Mouse (Mus musculus) heart, embryonic 11.5 days (tissue): ENCODE data around the gene Snx33. TPM values are rescaled to one million over a fixed set of nuclear protein-coding genes. Genes with fewer than 3 reads are reported as not detected.

Experiments used
- ATAC-seq: fragments of 200-750 bp; cut with Nextera tagmentation; replicated peaks from 2 replicates; pipeline ENCODE4 v1.8.0; 2017; ENCODE audit warnings: moderate library complexity; ENCODE audit not compliant: insufficient number of reproducible peaks, low FRiP score, low TSS enrichment
- H3K27ac ChIP-seq: fragments of 300-500 bp; sonication (generic); 2 replicates; pipeline ENCODE4 v1.5.1; 2014; ENCODE audit warnings: mild to moderate bottlenecking, low read depth, low read length
- H3K27me3 ChIP-seq: fragments of 300-500 bp; sonication (generic); 2 replicates; pipeline ENCODE4 v1.6.1; 2014; ENCODE audit warnings: mild to moderate bottlenecking, low read length, mixed read lengths; ENCODE audit not compliant: control insufficient read depth, insufficient read depth
- H3K36me3 ChIP-seq: fragments of 300-500 bp; sonication (generic); 2 replicates; pipeline ENCODE4 v1.6.1; 2014; ENCODE audit warnings: mild to moderate bottlenecking, low read length, moderate library complexity, mixed read lengths; ENCODE audit not compliant: control insufficient read depth, insufficient read depth
- H3K4me1 ChIP-seq: fragments of 300-500 bp; sonication (generic); 2 replicates; pipeline ENCODE4 v1.6.1; 2014; ENCODE audit warnings: low read length; ENCODE audit not compliant: control insufficient read depth, insufficient read depth
- H3K4me2 ChIP-seq: fragments of 300-500 bp; sonication (generic); 2 replicates; pipeline ENCODE4 v1.6.1; 2014; ENCODE audit warnings: mild to moderate bottlenecking, moderate library complexity
- H3K4me3 ChIP-seq: fragments of 300-500 bp; sonication (generic); 2 replicates; pipeline ENCODE4 v1.5.1; 2014; ENCODE audit warnings: low read depth, low read length
- H3K9ac ChIP-seq: fragments of 300-500 bp; sonication (generic); 2 replicates; pipeline ENCODE4 v1.6.1; 2014; ENCODE audit warnings: mild to moderate bottlenecking, low read depth, low read length, moderate library complexity
- H3K9me3 ChIP-seq: fragments of 300-500 bp; sonication (generic); replicated peaks from 2 replicates; pipeline ENCODE4 v1.6.1; 2016; ENCODE audit warnings: low read length; ENCODE audit not compliant: control insufficient read depth
- WGBS: fragments of 180-500 bp; shearing (Covaris S2); extraction: QIAGEN DNeasy Blood & Tissue Kit; methylation state at CpG from one replicate; pipeline ENCODE4 v1.1.7; 2014; ENCODE audit not compliant: insufficient replicate concordance; 5-methylcytosine and 5-hydroxymethylcytosine counted together
- polyA plus RNA-seq: library from polyadenylated mRNA; unstranded; fragments of >200 nt; fragmentation: Nextera tagmentation; extraction: Ambion mirVana; gene quantifications from 2 replicates; pipeline ENCODE4 v1.2.1, GENCODE M21; 2014

Snx33 gene
- polyA plus RNA-seq, 1 experiment from 2014 or later = 4.5 TPM

DNA sequence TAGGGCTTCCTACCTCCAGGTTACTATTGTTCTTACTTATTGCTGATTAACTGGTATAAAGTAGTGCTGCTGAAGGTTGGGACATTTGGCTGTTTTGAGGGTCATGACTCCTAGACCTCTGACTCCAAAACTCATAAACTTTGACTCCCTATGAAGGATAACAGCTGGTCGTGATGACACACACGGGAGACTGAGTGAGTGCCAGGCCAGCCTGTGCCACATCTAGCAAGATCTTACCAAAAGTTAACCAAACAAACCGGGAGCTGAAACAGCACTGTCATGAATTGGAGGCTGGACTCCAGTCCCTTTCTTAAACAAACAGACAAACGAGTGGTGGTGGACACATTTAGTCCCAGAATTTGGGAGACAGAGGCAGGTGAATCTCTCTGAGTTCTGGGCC, 1.3 kb upstream of the Snx33 start:
- WGBS = 44% methylated on average over 4 of the region's 4 CpGs
- ATAC-seq = no peak

DNA sequence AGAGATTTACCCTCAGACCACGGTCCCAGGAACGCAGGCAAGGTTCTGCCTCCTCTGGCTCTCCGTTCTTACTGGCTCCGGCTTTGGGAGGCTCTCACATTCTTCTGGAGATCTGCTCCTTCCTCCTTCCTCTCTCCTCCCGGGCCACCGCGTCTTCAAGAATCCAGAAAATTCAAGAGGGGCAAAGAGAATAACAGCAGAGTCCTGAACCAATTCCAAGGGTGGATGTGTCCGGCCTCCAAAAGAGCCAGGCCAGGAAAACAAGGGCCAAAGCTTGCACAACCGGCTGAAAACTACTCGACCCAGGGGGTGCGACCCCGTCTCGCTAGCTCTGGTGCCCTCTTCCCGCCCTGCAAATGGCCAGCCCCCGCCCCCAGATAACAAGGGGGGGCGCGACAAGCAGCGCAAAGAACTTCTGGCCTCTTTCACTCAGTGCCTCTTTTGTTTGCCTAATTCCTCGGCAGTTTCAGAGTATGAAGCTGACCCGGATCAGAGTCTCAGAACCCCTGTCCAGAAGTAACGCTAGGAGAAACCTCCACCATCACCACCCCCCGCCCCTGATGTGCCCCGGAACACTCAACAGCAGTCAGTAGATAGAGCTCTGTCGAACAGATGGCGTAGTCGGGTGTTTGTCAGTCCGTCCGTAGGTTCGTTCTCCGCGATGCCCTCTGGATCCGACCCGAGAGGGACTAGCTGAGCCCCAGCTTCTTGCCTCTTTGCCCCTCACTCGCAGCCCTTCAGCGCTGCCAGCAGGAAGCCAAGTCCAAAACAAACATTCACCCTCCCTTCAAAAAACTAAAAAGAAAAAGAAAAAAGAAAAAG, 769 bp downstream of the Snx33 start:
- Histone ChIP-seq H3K4me3 (peak overlapping the region; percentile 67), H3K4me2 (peak overlapping the region; percentile 77), H3K27me3 (no peaks in the 10 kb centered on the region), H3K36me3 (peaks cover 5% of the 10 kb centered on the region; the same call in 1 of the 2 replicates), H3K4me1 (peaks cover 39% of the 10 kb centered on the region), H3K9ac (peak overlapping the region; percentile 89), H3K9me3 (no peaks in the 10 kb centered on the region), H3K27ac (peak overlapping the region; percentile 96)
- under 1% methylated on average over 35 of the region's 35 CpGs for WGBS
- no peak for ATAC-seq

More for the DNA sequence above, 1.3 kb upstream of the Snx33 start:
- Histone ChIP-seq H3K4me1 (peaks cover 24% of the 10 kb centered on the region), H3K27ac (no peak overlapping the region), H3K4me2 (no peak overlapping the region), H3K36me3 (peaks cover 4% of the 10 kb centered on the region; the same call in 1 of the 2 replicates), H3K27me3 (no peaks in the 10 kb centered on the region), H3K9ac (no peak overlapping the region), H3K4me3 (no peak overlapping the region), H3K9me3 (no peaks in the 10 kb centered on the region)

DNA sequence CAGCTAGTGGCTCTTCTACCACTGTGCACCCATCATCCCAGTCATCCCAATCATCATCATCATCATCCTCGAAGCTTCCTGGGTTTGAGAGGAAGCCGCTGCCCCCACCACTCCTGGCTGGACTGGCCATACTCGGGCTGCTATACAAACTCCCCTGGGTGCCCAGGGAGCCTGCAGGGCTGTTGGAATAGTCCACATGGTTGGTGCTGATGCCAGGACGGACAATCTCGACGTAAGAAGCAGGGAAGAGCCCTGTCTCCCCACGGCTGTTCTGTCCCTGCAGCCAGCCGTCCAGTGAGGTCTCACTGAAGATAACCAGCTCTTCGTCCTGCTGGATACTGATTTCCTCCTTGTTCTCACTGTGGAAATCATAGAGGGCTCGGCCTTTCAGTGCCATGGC, 1.8 kb downstream of the Snx33 start:
- Histone ChIP-seq H3K9me3 (peaks cover 3% of the 10 kb centered on the region; the same call in 1 of the 2 replicates), H3K27me3 (no peaks in the 10 kb centered on the region), H3K4me2 (peak overlapping the region; percentile 77), H3K36me3 (peaks cover 14% of the 10 kb centered on the region), H3K4me1 (peaks cover 39% of the 10 kb centered on the region), H3K4me3 (peak overlapping the region; percentile 67), H3K9ac (no peak overlapping the region; the same call in 1 of the 2 replicates), H3K27ac (no peak overlapping the region)
- WGBS = 55% methylated on average over 10 of the region's 10 CpGs
- ATAC-seq = no peak

DNA sequence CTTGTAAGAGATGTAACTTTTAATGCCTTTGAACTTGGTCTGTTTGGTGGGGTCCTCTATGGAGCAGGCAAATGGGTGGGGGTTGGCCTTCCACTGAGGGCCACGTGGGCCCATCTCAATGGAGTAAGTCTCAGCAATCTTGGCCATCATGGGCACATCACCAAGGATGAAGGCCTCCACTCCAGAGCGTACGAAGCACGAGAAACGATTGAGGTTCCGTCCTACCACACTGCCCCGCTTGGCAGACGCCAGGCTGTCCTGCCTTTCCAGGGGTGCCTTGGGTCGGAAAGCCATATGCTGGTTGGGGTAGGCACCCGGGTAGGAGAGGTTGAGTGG, 2.2 kb downstream of the Snx33 start:
- Histone ChIP-seq H3K4me3 (peak overlapping the region; percentile 67), H3K9me3 (peaks cover 3% of the 10 kb centered on the region; the same call in 1 of the 2 replicates), H3K4me2 (peak overlapping the region; percentile 77), H3K9ac (no peak overlapping the region; the same call in 1 of the 2 replicates), H3K4me1 (peaks cover 39% of the 10 kb centered on the region), H3K36me3 (peaks cover 15% of the 10 kb centered on the region), H3K27me3 (no peaks in the 10 kb centered on the region), H3K27ac (no peak overlapping the region)
- ATAC-seq = no peak
- WGBS = 95% methylated on average over 10 of the region's 10 CpGs

DNA sequence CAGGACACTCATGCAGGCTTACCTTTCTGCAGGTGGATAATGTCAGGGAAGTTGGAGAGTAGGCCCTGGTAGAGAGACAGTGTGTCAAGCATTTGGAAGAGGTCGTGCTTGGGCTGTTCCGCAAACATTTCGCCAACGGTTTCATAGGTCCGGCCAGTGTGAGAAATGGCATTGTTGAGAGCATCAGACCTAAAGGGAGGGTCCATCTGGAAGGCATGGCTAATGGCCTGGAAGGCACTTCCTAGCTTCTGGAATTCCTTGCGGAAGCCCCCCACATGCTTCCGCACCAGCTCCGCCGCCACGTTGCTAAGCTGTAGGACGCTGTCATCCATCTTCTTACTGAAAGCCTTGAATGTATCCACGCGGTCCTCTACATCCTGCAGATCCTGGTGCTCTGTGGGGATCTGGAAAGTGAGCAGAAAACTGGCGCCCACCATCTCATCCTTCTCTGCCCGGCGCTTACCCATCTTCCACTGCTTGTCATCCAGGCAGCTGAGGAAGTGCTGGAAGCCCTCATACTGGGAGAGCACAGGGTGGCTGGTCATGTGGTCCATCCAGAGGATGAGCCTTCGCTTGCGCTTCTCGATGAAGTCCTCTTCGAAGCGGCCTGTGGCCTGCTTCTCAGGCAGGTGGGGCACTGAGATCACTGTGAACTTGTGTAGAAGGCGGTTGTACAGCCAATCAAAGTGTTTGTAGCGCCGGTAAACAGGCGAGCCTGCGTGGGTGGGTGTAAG, 2.7 kb downstream of the Snx33 start:
- no peak for ATAC-seq
- peak overlapping the region; percentile 41 for H3K4me3 ChIP-seq
- WGBS = 78% methylated on average over 26 of the region's 26 CpGs
- H3K36me3 ChIP-seq = peaks cover 15% of the 10 kb centered on the region
- H3K27me3 ChIP-seq = no peaks in the 10 kb centered on the region
- peaks cover 3% of the 10 kb centered on the region; the same call in 1 of the 2 replicates for H3K9me3 ChIP-seq
- peaks cover 39% of the 10 kb centered on the region for H3K4me1 ChIP-seq
- H3K9ac ChIP-seq = peak overlapping the region; percentile 68
- H3K27ac ChIP-seq = peak overlapping the region; percentile 77
- H3K4me2 ChIP-seq = peak overlapping the region; percentile 77

DNA sequence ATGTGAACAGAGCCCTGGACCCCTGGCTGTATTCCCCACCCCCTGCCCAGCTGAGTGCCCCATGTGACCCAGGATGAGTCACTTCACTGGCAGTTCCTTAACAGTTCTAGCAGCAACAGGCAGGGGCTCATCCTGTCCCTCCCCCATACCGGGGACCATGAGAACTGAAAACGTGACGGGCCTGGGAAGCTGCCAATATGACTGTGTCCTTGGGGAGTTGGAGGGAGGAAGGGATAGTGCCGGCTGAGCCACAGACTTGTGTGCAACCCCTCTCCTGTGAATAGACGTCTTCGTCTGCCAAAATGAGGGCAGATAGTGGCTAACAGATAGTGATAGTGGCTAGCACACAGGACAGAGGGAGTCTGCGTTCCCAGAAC, 3.5 kb downstream of the Snx33 start:
- peak; percentile 70 for ATAC-seq
- Histone ChIP-seq H3K27me3 (no peaks in the 10 kb centered on the region), H3K27ac (peak overlapping the region; percentile 77), H3K9ac (peak overlapping the region; percentile 68), H3K4me2 (peak overlapping the region; percentile 77), H3K36me3 (peaks cover 15% of the 10 kb centered on the region), H3K9me3 (peaks cover 3% of the 10 kb centered on the region; the same call in 1 of the 2 replicates), H3K4me3 (peak overlapping the region; percentile 41), H3K4me1 (peaks cover 39% of the 10 kb centered on the region)
- WGBS = 6% methylated on average over 7 of the region's 7 CpGs

DNA sequence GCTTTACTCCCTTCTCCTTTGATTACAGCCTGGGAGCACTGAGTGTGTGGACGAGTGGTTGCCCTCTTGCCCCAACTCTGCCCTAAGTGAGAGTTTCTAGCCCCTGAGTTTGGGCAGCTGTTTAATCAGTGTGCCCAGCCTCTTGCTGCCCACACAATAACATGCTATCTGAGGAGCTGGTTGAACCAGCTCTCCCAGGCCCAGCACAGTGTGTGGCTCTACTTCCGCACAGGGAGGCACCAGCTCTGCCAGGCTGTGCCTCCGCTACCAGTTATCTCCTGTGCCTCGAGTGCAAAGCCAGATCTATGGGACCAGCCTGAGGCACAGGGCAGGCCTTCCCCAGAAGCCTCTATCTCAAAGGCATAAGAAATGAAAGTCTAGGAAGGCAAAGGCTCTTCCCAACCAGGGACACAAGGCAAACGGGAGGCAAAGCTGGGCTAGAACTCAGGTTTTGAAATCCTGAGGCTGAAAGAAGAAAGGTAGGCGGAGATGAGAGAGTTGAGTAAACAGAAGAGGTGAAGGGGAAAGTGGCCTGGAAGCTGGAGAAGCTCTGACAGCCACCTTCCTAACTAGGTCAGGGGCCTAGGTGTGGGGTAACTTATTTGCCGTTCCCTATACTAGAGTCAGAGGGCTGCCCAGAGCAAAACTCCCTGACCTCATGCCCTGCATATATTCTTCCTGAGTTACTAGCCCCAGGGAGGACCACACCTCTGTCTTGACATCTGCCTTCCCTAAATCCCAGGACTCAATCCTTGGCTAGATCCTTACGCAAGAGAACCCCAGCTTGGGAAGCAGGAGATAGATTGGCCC, 4.1 kb downstream of the Snx33 start:
- Histone ChIP-seq H3K9me3 (peaks cover 3% of the 10 kb centered on the region; the same call in 1 of the 2 replicates), H3K4me2 (peak overlapping the region; percentile 77), H3K27me3 (no peaks in the 10 kb centered on the region), H3K4me3 (peak overlapping the region; percentile 41), H3K9ac (peak overlapping the region; percentile 68), H3K4me1 (peaks cover 39% of the 10 kb centered on the region), H3K27ac (peak overlapping the region; percentile 77), H3K36me3 (peaks cover 15% of the 10 kb centered on the region)
- no peak for ATAC-seq
- WGBS = 44% methylated on average over 8 of the region's 8 CpGs

DNA sequence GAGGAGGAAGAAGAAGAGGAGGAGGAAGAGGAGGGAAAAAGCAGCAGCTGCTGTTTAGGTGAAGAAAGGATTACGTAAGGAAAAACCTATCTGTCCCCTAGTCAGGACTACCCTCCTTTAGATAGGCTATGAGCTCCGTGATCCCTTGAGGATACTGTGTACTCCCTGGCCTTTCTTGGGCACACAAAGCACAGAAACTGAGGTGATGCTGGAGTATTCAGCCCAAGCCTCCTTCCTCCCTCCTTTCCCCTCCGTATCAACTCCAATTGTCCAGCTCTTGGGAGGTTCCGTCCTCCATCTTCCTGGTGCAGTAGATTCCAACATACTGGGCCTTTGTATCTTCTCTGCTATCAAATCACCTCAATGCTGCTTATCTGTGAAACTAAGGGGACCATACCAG, 5.4 kb downstream of the Snx33 start:
- Histone ChIP-seq H3K27me3 (no peaks in the 10 kb centered on the region), H3K4me2 (peak overlapping the region; percentile 77), H3K36me3 (peaks cover 22% of the 10 kb centered on the region), H3K4me1 (peaks cover 39% of the 10 kb centered on the region), H3K9ac (no peak overlapping the region; the same call in 1 of the 2 replicates), H3K9me3 (peaks cover 3% of the 10 kb centered on the region; the same call in 1 of the 2 replicates), H3K4me3 (no peak overlapping the region), H3K27ac (no peak overlapping the region)
- ATAC-seq = no peak
- 87% methylated on average over 4 of the region's 4 CpGs for WGBS
